Mouse (Mus musculus): ENCODE results near the gene Mrpl38.
"Not testable (repeated sequence)": the region's sequence is repeated elsewhere in the genome, so short reads cannot be mapped to it uniquely, and the experiment has no call there.

The Mrpl38 gene

DNA sequence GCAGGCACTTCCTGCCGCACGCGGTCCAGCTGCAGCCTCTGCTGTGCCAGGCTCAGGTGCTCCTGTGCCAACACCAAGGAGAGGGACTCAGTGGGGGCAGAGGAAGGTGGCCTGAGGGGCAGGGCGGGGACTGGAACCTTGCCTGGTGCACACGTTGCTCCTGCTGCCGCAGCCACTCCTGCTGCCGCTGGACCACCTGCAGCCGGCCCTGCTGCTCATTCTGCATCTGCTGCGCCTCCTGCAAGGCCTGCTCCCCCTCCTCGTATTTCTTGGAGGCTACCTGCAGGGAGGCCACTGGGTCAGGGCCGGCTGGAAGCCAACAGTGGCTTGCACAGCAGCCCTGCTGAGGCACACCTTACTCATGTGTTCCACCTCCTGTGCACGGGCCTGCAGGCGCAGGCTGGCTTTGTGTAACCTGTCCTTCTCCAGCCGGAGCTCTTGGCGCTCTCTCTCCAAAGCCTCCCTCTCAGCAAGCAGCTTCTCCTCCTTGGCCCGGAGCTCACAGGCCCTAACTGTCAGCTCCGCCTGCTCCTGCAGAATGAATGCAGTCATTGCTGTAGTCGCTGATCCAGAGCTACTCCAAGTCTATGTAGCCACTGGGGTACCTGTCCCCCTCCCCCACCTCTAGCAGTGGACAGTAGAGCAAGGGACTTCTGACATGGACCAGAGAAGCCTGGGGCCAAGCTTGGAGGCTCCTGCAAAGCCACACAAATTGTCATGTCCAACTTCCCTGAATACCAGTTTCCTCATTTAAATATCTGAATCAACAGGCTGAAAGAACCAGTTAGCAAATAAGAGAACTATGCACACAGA, 7.0 kb upstream of the Mrpl38 start:
- DNase-seq (ENCODE audit: low read depth, low spot score): no peak

DNA sequence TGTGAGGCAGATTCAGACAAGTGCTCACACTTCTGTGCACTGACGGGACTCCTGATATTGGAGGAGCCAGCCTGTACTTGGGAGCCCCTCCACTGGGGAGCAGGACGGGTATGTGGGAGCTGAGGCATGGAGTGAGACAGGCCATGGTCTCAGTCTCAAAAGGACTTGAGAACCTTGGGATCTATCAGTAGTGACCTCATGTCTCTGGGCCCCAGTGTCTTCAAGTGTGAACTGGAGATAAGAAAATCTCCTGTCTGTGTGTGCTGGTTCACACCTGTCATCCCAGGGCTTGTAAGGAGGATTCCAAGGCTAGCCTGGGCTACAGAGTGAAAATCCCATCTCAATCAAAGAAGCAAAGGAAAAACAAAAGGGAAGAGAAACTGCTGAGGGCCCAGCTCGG, 4.8 kb upstream of the Mrpl38 start:
- DNase-seq (ENCODE audit: low read depth, low spot score): no peak

GRCm38 (mm10) chr11:116142211-116142991, 3.7 kb upstream of the Mrpl38 start:
- DNase-seq (ENCODE audit: low read depth, low spot score): no peak

DNA sequence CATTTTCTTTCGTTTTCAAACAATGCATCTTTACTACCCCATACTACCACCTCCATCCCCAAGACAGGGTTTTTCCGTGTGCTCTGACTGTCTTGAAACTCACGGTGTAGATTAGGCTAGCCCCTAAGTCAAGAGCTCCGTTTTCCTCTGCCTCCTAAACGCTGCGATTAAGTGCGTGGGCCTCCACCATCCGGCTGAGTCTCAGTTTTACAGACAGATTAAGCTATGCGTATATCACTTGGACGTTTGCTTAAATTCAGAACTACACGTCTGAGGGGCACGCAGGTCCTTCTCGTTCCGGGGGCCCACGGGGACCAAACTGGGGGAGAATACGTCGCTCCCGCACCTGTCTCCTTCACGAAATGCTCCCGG, 586 bp downstream of the Mrpl38 start:
- DNase-seq (ENCODE audit: low read depth, low spot score): no peak

DNA sequence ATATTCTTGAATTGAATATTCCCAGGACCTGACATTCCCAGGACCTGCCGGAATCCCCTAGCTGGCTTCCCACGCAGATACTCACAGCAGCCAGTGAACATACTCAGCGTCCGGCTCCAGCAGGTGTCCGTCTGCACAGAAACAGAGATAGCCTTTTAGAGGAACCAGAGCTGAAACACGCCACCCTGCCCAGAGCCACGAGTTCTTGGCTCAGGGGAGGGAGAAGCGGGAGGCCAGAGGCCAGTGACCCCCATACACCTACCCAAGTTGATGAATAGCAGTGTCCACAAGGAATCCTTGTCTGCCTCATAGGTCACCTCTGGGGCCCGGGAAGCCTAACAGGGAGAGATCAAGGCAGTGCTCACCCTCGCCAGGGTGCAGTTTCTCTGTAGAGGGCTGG, 4.5 kb downstream of the Mrpl38 start:
- no peak for DNase-seq (ENCODE audit: low read depth, low spot score)

DNA sequence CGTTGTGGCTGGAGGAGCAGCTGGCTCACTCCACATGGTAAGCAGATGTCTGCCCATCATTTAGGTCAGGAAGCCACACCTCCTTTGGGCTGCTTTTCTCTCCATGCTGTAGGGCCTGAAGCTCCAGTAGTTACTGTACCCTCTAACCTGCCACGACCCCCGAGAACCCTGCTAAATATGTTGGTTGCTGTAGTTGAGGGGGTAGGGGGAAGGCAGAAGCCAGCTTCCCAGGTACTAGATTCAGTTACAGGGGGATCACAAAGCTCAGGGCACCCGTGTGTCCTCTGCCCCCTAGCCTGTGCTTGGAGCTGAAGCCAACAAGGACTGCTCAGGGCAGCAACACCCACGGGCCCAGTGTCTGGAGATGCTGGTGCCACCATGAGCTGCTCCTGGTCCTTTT, 5.2 kb downstream of the Mrpl38 start:
- DNase-seq (ENCODE audit: low read depth, low spot score): no peak

- no peak for DNase-seq (ENCODE audit: low read depth, low spot score)
Measured at GRCm38 (mm10) chr11:116132366-116133333, 6.0 kb downstream of the Mrpl38 start.

GRCm38 (mm10) chr11:116131349-116132170, 7.1 kb downstream of the Mrpl38 start:
- DNase-seq (ENCODE audit: low read depth, low spot score): no peak

DNA sequence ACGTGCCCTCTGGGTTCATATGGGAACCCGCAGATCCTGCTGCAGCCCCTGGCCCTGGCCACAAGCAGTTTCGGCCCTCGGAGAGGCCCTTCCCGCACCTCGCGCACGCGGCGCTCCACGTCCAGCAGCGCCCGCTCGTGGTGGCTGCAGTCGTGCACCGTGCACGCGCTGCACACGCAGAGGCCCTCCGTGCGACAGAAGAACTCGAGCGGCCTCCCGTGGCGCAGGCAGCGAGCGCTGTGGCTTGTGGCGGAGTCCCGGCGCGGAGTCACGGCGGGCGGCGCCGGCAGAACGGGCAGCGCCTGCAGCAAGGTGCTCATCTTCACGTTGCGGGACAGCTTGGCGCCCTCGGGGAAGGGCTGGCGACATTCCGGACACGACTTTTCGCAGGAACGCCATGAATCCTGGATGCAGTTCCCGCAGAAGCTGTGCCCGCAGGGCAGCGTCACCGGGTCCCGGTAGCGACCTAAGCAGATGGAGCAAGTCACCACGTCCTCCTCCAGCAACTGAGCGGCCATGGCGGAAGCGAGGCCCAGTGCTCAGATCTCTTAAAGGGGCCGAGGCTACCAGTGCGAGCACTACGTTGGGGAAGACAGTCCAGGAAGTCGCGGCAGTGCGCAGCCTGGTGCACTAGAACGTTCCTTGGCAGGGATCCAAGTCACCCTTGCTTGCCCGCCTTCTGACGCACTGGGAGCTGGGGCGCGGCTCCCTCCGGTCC, 8.0 kb downstream of the Mrpl38 start, which contains the start of gene Trim65:
Trim65 (minus strand) TSS at position 641 of the 718 bp plus-strand sequence.
- DNase-seq (ENCODE audit: low read depth, low spot score): peak; percentile 90

DNA sequence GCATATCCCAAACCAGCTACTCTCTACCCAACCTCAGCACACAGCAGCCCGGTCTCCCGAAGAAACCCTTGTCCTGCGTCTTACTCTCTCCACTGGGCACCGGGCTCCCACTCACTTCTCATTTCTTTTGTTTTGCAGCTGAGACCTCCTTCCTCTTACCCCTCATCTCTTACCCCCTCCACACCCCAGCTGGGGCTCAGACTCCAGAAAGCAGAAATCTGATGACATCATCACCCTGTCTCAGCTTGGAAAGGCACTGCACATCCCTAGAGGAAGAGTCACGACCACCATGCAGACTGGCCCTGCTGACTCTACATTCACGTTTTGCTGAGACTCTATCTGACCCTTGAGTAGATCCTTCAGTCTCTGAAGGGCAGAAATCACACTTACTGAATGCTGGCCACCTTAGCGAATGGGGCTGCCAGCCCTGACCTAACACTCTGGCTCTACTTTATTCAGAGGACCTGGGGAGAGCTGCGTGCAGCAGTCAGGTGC, 8.6 kb downstream of the Mrpl38 start:
- DNase-seq (ENCODE audit: low read depth, low spot score): peak; percentile 36

- no peak for DNase-seq (ENCODE audit: low read depth, low spot score)
Measured at GRCm38 (mm10) chr11:116129091-116129790, 9.4 kb downstream of the Mrpl38 start.

DNA sequence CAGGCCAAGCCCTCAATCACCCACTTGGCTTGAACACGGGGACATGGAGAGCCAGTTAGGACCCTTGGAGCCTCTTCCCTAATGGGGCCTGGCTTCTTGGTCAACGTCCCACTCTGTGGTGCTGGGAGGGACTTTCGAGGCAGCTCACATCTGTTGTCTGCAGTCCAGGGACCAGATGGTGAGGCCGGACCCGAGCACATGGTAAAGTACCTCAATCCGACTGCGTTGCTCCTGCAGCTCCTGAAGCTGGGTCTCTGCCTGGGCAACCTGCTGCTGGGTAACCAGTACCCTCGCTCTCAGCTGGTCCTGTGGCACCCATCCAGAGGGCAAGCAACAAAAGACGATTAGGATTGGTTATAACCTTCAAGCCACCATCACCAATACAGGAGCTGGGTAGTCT, 10.7 kb downstream of the Mrpl38 start:
- DNase-seq (ENCODE audit: low read depth, low spot score): no peak

DNA sequence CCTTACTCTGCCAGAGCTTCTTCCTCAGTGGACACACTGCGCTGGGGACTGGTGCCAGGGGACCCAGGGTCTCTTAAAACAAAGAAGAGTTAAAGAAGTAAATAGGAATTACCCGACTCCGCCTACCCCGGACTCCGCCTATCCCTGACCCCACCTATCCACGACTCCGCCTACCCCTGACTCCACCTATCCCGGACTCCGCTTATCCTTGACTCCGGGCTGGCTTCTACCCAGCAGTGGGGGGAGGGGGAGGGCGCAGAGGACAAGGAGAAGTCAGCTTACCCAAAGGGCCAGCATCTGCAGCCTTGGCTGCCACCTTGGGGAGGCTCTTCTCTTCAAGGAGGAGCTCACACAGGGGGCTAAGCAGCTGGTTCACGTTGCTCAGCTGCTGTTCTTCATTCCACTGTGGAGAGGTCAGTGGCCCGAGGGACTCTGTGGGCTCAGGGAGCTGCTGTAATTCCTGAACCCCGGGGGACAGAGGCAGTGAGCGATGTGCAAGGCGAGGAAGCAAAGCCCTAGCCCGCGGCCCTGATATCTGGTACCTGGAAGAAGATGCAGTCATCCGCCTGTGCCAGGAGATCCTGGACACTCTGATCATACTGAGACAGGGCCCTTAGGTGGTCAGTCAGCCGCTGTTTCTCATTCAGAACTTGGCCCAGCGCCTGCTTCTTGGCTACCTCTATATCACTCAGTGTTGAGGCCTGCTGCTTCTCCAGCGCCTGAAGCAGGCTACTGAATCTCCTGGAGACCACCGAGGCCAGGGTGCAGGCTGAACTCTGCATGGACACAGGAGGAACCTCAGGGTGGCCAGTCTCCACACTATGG, 11.3 kb downstream of the Mrpl38 start, which contains the start of gene Trim47:
Trim47 (minus strand) TSS at position 55 of the 825 bp plus-strand sequence.
- DNase-seq (ENCODE audit: low read depth, low spot score): peak; percentile 79

GRCm38 (mm10) chr11:116126261-116126660, 12.4 kb downstream of the Mrpl38 start:
- DNase-seq (ENCODE audit: low read depth, low spot score): no peak

DNA sequence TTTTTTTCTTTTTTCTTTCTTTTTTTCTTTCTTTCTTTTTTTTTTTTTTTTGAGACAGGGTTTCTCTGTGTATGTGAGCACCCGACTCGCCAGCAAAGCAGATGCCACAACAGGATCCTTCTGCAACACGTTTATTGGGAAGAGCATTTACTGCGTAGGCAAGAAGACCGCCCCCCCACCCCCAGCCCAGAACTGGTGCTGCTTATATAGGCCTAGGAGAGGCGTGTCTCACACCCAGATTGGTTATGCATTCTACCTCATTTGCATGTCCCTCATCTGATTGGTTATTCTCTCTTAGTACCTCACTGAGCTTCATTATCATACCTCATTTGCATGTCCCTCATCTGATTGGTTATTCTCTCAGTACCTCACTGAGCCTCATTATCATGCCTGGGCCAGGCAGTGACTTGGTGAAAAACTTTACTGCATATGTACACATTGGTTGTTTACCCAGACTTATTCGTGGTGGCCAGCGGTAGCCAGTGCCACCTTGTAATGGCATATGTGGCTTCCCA, 16.9 kb downstream of the Mrpl38 start:
- DNase-seq (ENCODE audit: low read depth, low spot score): not testable (repeated sequence)

GRCm38 (mm10) chr11:116117819-116118218, 20.8 kb downstream of the Mrpl38 start:
- DNase-seq (ENCODE audit: low read depth, low spot score): no peak

GRCm38 (mm10) chr11:116117241-116117640, 21.4 kb downstream of the Mrpl38 start:
- DNase-seq (ENCODE audit: low read depth, low spot score): no peak

DNA sequence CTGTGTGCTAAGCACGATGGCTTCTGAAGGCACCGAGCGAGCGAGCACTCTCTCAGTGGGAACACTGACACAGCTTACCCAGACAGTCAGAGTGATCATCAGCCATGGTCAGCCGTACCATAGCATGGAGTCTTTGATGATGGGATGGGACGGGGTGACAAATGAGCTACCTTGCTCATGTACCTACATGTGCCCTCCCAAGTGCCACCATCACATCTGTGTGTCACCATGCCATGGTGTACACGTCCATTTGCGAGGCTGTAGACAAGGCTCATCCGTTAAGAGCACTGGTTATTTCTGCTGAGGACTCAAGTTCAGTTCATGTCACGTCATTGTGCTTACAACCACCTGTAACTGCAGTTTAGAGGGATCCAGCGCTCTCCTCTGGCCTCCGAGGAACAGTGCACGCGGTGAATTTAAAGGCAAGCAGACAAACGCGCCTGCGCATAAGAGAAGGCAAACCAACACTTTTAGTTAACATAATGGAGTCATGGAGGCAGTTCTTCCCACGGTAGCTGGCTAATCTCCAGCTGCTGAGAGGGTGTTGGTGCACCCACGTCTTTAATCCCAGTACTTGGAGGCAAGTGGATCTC, 27.0 kb downstream of the Mrpl38 start:
- no peak for DNase-seq (ENCODE audit: low read depth, low spot score)
